Mouse (Mus musculus) limb, embryonic 14.5 days (tissue): ENCODE measurements around the gene Tsga10. TPM values are rescaled to one million over a fixed set of nuclear protein-coding genes. Genes with fewer than 3 reads are reported as not detected.

Experiments
- ATAC-seq: fragments of 200-750 bp; cut with Nextera tagmentation; 2 replicates; pipeline ENCODE4 v1.8.0; 2017; ENCODE audit warnings: low read depth, moderate number of reproducible peaks, moderate TSS enrichment; ENCODE audit not compliant: low FRiP score
- DNase-seq: peaks from one replicate; pipeline ENCODE4 v3.0.0-alpha.2; 2015; ENCODE audit warnings: low spot score
- H3K27ac ChIP-seq: fragments of 300-500 bp; sonication (generic); replicated peaks from 2 replicates; pipeline ENCODE4 v1.5.1; 2014; ENCODE audit warnings: low read depth, mild to moderate bottlenecking, low read length, moderate library complexity, mixed read lengths
- H3K27me3 ChIP-seq: fragments of 300-500 bp; sonication (generic); 2 replicates; pipeline ENCODE4 v1.6.1; 2014; ENCODE audit warnings: low read length, mixed read lengths; ENCODE audit not compliant: control insufficient read depth, insufficient read depth
- H3K36me3 ChIP-seq: fragments of 300-500 bp; sonication (generic); 2 replicates; pipeline ENCODE4 v1.6.1; 2014; ENCODE audit warnings: mild to moderate bottlenecking, low read length, moderate library complexity, mixed read lengths; ENCODE audit not compliant: control insufficient read depth, insufficient read depth
- H3K4me1 ChIP-seq: fragments of 300-500 bp; sonication (generic); 2 replicates; pipeline ENCODE4 v1.6.1; 2014; ENCODE audit warnings: antibody characterized with exemption, low read length, mixed read lengths; ENCODE audit not compliant: control insufficient read depth, insufficient read depth
- H3K4me2 ChIP-seq: fragments of 300-500 bp; sonication (generic); replicated peaks from 2 replicates; pipeline ENCODE4 v1.6.1; 2014; ENCODE audit warnings: low read depth, mild to moderate bottlenecking, low read length, moderate library complexity; ENCODE audit not compliant: severe bottlenecking
- H3K4me3 ChIP-seq: fragments of 300-500 bp; sonication (generic); replicated peaks from 2 replicates; pipeline ENCODE4 v1.5.1; 2014; ENCODE audit warnings: low read length
- H3K9ac ChIP-seq: fragments of 300-500 bp; sonication (generic); 2 replicates; pipeline ENCODE4 v1.6.1; 2014; ENCODE audit warnings: mild to moderate bottlenecking, low read depth, low read length, moderate library complexity; ENCODE audit not compliant: severe bottlenecking
- H3K9me3 ChIP-seq: fragments of 300-500 bp; sonication (generic); 2 replicates; pipeline ENCODE4 v1.6.1; 2016; ENCODE audit warnings: low read length; ENCODE audit not compliant: control insufficient read depth
- POLR2A ChIP-seq: fragments of 200-500 bp; IDR thresholded peaks from 2 replicates; pipeline ENCODE4 v1.8.0; 2012; ENCODE audit warnings: inconsistent platforms, mild to moderate bottlenecking, moderate library complexity, borderline replicate concordance; ENCODE audit not compliant: insufficient read depth, insufficient read length; ENCODE audit errors: extremely low read depth
- WGBS: fragments of 180-500 bp; shearing (Covaris S2); extraction: QIAGEN DNeasy Blood & Tissue Kit; methylation state at CpG from one replicate; pipeline ENCODE4 v1.1.7; 2014; 5-methylcytosine and 5-hydroxymethylcytosine counted together
- polyA plus RNA-seq, 2 experiments: library from polyadenylated mRNA; depleted of rRNA in 1 of 2; stranded (reverse) in 1 of 2; unstranded in 1 of 2; fragments of >200 nt; fragmentation: Nextera tagmentation in 1 of 2; extraction: Ambion mirVana in 1 of 2; gene quantifications; 2 replicates each; pipeline versions ENCODE4 v1.2.1 to v1.2.3; 2012 to 2014

Gene Tsga10
- polyA plus RNA-seq, 2 experiments = 4.9 to 6.1 TPM

DNA sequence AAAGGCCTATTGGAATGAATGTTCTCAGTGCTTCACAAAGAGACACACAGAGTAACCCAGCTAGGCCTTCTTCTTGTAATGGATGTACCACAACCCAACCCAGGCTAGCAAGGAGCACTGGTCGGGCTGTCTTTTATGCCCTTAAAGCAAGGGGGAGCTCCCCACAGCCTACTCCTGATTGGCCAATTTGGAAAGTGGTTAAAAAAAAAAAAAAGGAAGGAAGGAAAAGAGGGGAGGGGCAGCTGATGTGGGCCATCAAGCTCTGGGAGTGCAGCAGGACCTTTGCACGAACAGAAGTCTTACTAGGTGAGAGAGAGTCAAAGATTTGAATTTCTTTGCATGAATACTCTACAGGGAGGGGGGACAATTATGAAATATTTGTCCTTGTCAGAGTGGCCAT is 127.3 kb downstream of the Tsga10 start:
- H3K27ac ChIP-seq = no peak overlapping the region
- ATAC-seq = no peak
- no peak for TF ChIP-seq POLR2A
- no peaks in the 10 kb centered on the region for H3K9me3 ChIP-seq
- H3K36me3 ChIP-seq = no peaks in the 10 kb centered on the region
- 61% methylated on average over 2 of the region's 2 CpGs for WGBS
- no peak for DNase-seq
- no peaks in the 10 kb centered on the region for H3K27me3 ChIP-seq
- H3K9ac ChIP-seq = no peak overlapping the region
- H3K4me1 ChIP-seq = no peaks in the 10 kb centered on the region
- H3K4me2 ChIP-seq = no peak overlapping the region
- no peak overlapping the region for H3K4me3 ChIP-seq

GRCm38 (mm10) chr1:37737045-37737444 is 129.2 kb downstream of the Tsga10 start:
- ATAC-seq (no peak), DNase-seq (no peak)
- Histone ChIP-seq H3K27me3 (no peaks in the 10 kb centered on the region), H3K9ac (no peak overlapping the region), H3K27ac (no peak overlapping the region), H3K36me3 (no peaks in the 10 kb centered on the region), H3K4me2 (no peak overlapping the region), H3K4me3 (no peak overlapping the region), H3K4me1 (no peaks in the 10 kb centered on the region), H3K9me3 (no peaks in the 10 kb centered on the region)
- TF ChIP-seq POLR2A = no peak
- WGBS = 75% methylated on average over 4 of the region's 4 CpGs

GRCm38 (mm10) chr1:37735932-37736331 is 130.3 kb downstream of the Tsga10 start:
- TF ChIP-seq POLR2A = no peak
- ATAC-seq = no peak
- Histone ChIP-seq H3K9ac (no peak overlapping the region), H3K4me2 (no peak overlapping the region), H3K9me3 (no peaks in the 10 kb centered on the region), H3K36me3 (no peaks in the 10 kb centered on the region), H3K4me1 (no peaks in the 10 kb centered on the region), H3K27ac (no peak overlapping the region), H3K27me3 (no peaks in the 10 kb centered on the region), H3K4me3 (no peak overlapping the region)
- DNase-seq = no peak
- WGBS = 89% methylated on average over 5 of the region's 5 CpGs

DNA sequence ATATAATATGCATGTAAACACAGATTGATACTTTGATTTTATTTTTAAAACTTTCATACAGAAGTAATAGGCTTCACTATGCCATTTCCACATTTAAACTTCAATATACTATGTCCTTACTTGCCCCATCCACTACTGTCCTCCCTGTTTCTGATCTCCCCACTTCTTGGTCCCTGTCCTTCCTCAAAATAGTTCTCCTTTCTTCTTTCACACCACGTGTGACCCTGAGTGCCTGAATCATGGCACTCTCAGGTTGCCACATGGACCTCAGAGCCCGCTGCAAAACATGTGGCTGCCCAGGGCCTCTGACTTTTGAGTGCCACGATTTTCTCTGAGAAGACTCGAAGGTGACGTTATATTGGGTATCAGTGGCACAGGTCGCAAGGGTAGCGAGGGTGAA is 131.4 kb downstream of the Tsga10 start:
- 73% methylated on average over 7 of the region's 7 CpGs for WGBS
- Histone ChIP-seq H3K4me2 (no peak overlapping the region), H3K36me3 (no peaks in the 10 kb centered on the region), H3K27me3 (no peaks in the 10 kb centered on the region), H3K27ac (no peak overlapping the region), H3K9me3 (no peaks in the 10 kb centered on the region), H3K4me1 (no peaks in the 10 kb centered on the region), H3K4me3 (no peak overlapping the region), H3K9ac (no peak overlapping the region)
- DNase-seq (no peak), ATAC-seq (no peak)
- no peak for TF ChIP-seq POLR2A

GRCm38 (mm10) chr1:37729353-37729752 is 136.9 kb downstream of the Tsga10 start:
- Histone ChIP-seq H3K27me3 (no peaks in the 10 kb centered on the region), H3K4me2 (no peak overlapping the region), H3K4me3 (no peak overlapping the region), H3K9ac (no peak overlapping the region), H3K36me3 (no peaks in the 10 kb centered on the region), H3K9me3 (no peaks in the 10 kb centered on the region), H3K27ac (no peak overlapping the region), H3K4me1 (no peaks in the 10 kb centered on the region)
- 88% methylated on average over 8 of the region's 8 CpGs for WGBS
- TF ChIP-seq POLR2A = no peak
- ATAC-seq = no peak
- DNase-seq = no peak

- DNase-seq (no peak), ATAC-seq (no peak)
- Histone ChIP-seq H3K36me3 (no peaks in the 10 kb centered on the region), H3K4me1 (no peaks in the 10 kb centered on the region), H3K9ac (no peak overlapping the region), H3K4me3 (no peak overlapping the region), H3K4me2 (no peak overlapping the region), H3K9me3 (no peaks in the 10 kb centered on the region), H3K27ac (no peak overlapping the region), H3K27me3 (no peaks in the 10 kb centered on the region)
- 59% methylated on average over 10 of the region's 10 CpGs for WGBS
- no peak for TF ChIP-seq POLR2A
These were observed 138.2 kb downstream of the Tsga10 start for GRCm38 (mm10) chr1:37728053-37728452.
